Mouse (Mus musculus) embryonic facial prominence, embryonic 11.5 days (tissue): ENCODE data around the gene Dock6. TPM values are rescaled to one million over a fixed set of nuclear protein-coding genes. Genes with fewer than 3 reads are reported as not detected.
A peak's percentile ranks its signal among the peaks of the same experiment; 100 is the strongest.

ENCODE experiments used
- ATAC-seq: fragments of 200-750 bp; cut with Nextera tagmentation; replicated peaks from 2 replicates; pipeline ENCODE4 v1.8.0; 2017; ENCODE audit warnings: low read depth; ENCODE audit not compliant: insufficient number of reproducible peaks, low FRiP score, low TSS enrichment
- DNase-seq: peaks from one replicate; pipeline ENCODE4 v3.0.0-alpha.2; 2015; ENCODE audit warnings: low spot score
- H3K27ac ChIP-seq: fragments of 300-500 bp; sonication (generic); replicated peaks from 2 replicates; pipeline ENCODE4 v1.5.1; 2014; ENCODE audit warnings: mild to moderate bottlenecking, low read depth, low read length, control low read depth
- H3K27me3 ChIP-seq: fragments of 300-500 bp; sonication (generic); 2 replicates; pipeline ENCODE4 v1.6.1; 2014; ENCODE audit warnings: mild to moderate bottlenecking, low read length, moderate library complexity, mixed read lengths; ENCODE audit not compliant: control insufficient read depth, insufficient read depth
- H3K36me3 ChIP-seq: fragments of 300-500 bp; sonication (generic); replicated peaks from 2 replicates; pipeline ENCODE4 v1.6.1; 2014; ENCODE audit warnings: low read depth, mild to moderate bottlenecking, low read length, moderate library complexity, mixed read lengths; ENCODE audit not compliant: control insufficient read depth, insufficient read depth
- H3K4me1 ChIP-seq: fragments of 300-500 bp; sonication (generic); 2 replicates; pipeline ENCODE4 v1.6.1; 2014; ENCODE audit warnings: low read length, mixed read lengths; ENCODE audit not compliant: control insufficient read depth, insufficient read depth
- H3K4me2 ChIP-seq: fragments of 300-500 bp; sonication (generic); 2 replicates; pipeline ENCODE4 v1.6.1; 2014; ENCODE audit warnings: low read depth, mild to moderate bottlenecking, control low read depth, low read length, moderate library complexity
- H3K4me3 ChIP-seq: fragments of 300-500 bp; sonication (generic); 2 replicates; pipeline ENCODE4 v1.5.1; 2014; ENCODE audit warnings: low read depth, low read length, control low read depth
- H3K9ac ChIP-seq: fragments of 300-500 bp; sonication (generic); replicated peaks from 2 replicates; pipeline ENCODE4 v1.6.1; 2014; ENCODE audit warnings: mild to moderate bottlenecking, control low read depth, low read length
- H3K9me3 ChIP-seq: fragments of 300-500 bp; sonication (generic); replicated peaks from 2 replicates; pipeline ENCODE4 v1.6.1; 2016; ENCODE audit warnings: mild to moderate bottlenecking, low read length, inconsistent platforms, mixed read lengths; ENCODE audit not compliant: control insufficient read depth
- WGBS: fragments of 180-500 bp; shearing (Covaris S2); extraction: QIAGEN DNeasy Blood & Tissue Kit; methylation state at CpG from one replicate; pipeline ENCODE4 v1.1.7; 2014; 5-methylcytosine and 5-hydroxymethylcytosine counted together
- polyA plus RNA-seq: library from polyadenylated mRNA; unstranded; fragments of >200 nt; fragmentation: Nextera tagmentation; extraction: Ambion mirVana; gene quantifications from 2 replicates; pipeline ENCODE4 v1.2.1, GENCODE M21; 2014

The Dock6 gene
- polyA plus RNA-seq, 1 experiment from 2014 or later, result 15.6 TPM

DNA sequence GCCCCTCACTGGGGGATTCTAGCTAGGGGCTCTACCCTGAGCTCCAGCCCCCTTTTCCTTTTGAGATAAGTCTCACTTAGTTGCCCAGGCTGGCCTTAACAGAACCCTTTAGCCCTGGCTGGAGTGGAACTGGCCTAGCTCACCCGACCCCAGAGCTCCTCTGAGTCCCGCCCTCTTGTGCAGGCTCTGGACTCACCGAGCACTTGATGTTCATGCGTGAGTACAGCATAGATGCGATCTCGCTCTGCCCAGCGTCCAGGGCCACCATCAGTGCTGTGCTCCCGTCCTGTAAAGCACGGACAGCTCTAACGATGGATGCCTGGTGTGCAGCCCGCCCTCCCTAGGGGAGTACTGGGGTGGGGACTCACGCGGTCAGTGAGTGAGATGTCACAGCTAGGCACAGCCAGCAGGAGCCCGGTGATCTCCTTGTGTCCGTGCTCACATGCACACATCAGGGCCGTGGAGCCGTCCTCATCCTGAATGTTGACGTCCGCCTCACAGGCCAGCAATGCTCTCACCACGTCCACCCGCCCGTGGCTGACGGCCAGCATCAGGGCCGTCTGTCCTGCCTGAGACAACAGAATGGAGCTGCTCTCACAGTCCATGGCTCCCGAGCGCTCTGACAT is 82.8 kb downstream of the Dock6 start:
- peaks cover 4% of the 10 kb centered on the region for H3K36me3 ChIP-seq
- no peaks in the 10 kb centered on the region for H3K27me3 ChIP-seq
- peak overlapping the region; percentile 87; the same call in 1 of the 2 replicates for H3K27ac ChIP-seq
- no peak for DNase-seq
- no peak overlapping the region; the same call in 1 of the 2 replicates for H3K9ac ChIP-seq
- H3K9me3 ChIP-seq, result no peaks in the 10 kb centered on the region
- peaks cover 5% of the 10 kb centered on the region for H3K4me1 ChIP-seq
- no peak; the same call in 1 of the 2 replicates for ATAC-seq
- WGBS, result 80% methylated on average over 26 of the region's 26 CpGs
- H3K4me2 ChIP-seq, result no peak overlapping the region
- no peak overlapping the region for H3K4me3 ChIP-seq

DNA sequence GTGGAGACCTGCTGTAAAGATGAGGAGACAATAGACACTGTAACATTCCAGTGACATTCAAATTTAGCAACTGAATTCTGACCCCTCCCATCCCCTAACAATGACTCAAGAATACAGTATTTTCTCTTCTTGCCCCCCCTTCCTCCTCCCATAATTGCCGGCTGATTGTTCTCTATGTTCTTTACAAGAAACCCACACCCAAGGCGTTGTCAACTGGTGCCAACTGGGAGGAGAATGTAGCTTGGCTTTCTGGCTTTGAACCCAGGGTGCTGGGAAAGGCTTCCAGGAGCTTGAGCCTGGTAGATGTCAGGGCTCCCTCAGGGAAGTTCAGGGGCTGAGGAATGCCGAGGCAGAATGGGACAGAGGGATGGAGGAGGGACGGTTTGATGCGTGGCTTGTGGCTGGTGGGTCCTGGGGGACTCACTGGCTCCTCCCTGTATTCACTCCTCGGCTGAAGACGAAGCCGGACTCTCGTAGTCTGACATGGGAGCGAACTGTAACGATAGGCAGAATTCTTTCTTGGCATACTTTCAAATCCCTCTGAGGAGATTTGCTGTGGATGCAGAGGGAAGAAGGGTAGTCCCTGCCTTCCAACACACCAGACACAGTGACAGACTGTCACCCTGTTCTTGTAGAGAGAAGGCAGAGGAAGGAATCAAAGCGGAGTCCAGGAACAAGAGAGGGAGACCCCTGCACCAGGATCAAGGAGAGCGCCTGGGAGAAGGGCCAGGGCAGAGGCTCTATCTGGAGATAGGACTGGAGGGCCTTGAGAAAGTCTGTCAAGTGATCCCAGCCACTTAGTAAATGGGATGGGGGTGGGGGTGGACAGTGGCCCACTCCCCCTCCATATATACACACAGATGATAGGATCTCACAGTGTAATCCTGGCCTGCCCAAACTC is 83.7 kb downstream of the Dock6 start:
- ATAC-seq, result no peak

DNA sequence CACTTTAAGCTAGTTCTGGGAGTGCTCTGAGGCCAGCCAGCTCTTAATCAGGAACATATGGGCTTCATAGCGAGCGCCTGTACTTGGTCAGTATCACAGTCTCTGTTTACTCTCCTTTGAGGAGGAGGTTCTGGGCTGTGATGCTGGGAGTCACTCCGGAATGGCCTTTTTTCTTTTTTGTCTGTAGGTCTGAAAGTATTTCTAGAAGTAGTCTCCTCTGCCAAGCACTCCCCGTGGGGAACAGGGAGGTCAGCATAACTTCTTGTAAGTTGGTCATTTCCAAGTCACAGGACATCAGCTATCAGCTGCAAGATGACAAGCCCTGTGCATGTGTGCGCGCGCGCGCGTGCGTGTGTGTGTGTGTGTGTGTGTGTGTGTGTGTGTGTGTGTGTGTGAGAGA is 84.5 kb downstream of the Dock6 start:
- peak; percentile 72; the same call in 1 of the 2 replicates for ATAC-seq
- WGBS, result 47% methylated on average over 11 of the region's 11 CpGs
- Histone ChIP-seq H3K27me3 (no peaks in the 10 kb centered on the region), H3K4me2 (peak overlapping the region; percentile 16), H3K36me3 (no peaks in the 10 kb centered on the region; the same call in none of the 2 replicates), H3K4me1 (peaks cover 5% of the 10 kb centered on the region), H3K27ac (peak overlapping the region; percentile 87), H3K9me3 (no peaks in the 10 kb centered on the region), H3K4me3 (no peak overlapping the region; the same call in 1 of the 2 replicates), H3K9ac (peak overlapping the region; percentile 15)
- DNase-seq, result peak; percentile 87

More for the DNA sequence above, 83.7 kb downstream of the Dock6 start:
- Histone ChIP-seq H3K36me3 (no peaks in the 10 kb centered on the region; the same call in none of the 2 replicates), H3K9ac (peak overlapping the region; percentile 30; the same call in 1 of the 2 replicates), H3K4me2 (no peak overlapping the region), H3K4me1 (peaks cover 5% of the 10 kb centered on the region), H3K9me3 (no peaks in the 10 kb centered on the region), H3K27ac (peak overlapping the region; percentile 87), H3K4me3 (no peak overlapping the region), H3K27me3 (no peaks in the 10 kb centered on the region)
- no peak for DNase-seq
- WGBS, result 50% methylated on average over 13 of the region's 13 CpGs

DNA sequence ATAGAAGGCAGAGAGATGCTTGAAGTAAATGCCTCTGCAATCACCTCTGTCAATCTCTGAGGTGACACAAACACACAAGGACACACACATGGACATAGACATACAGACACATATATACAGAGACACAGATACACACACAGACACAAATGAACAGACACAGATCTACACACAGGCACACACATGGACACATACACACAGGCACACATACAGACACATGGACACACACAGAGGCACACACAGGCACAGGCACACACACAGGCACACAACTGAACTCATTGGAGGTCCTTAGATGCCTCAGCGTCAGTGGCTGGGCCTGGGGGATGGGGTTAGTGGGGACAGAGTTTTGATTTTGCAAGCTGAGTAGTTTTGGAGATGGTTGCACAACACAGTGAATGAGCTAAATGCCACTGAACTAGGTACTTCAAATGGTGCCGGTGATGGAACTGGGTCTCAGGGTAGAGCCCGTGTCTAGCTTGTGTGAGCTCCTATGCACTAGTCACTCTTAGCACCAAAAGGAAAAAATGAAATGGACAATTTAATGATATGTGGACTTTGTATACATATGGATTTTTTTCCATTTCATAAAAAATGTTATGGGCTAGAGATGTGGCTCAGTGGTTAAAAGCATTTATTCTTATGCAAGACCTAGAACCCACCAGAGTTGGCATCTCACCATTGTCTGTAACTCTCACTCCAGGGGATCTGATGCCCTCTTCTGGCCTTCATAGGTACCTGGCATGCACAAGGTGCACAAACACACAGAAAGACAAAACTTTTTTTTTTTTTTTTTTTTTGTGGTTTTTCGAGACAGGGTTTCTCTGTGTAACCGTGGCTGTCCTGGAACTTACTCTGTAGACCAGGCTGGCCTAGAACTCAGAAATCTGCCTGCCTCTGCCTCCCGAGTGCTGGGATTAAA is 88.1 kb downstream of the Dock6 start:
- Histone ChIP-seq H3K27me3 (no peaks in the 10 kb centered on the region), H3K9me3 (no peaks in the 10 kb centered on the region), H3K27ac (no peak overlapping the region), H3K9ac (no peak overlapping the region), H3K36me3 (no peaks in the 10 kb centered on the region; the same call in 1 of the 2 replicates), H3K4me3 (no peak overlapping the region), H3K4me2 (no peak overlapping the region), H3K4me1 (peaks cover 5% of the 10 kb centered on the region)
- 88% methylated on average over 6 of the region's 6 CpGs for WGBS
- DNase-seq (no peak), ATAC-seq (no peak)

DNA sequence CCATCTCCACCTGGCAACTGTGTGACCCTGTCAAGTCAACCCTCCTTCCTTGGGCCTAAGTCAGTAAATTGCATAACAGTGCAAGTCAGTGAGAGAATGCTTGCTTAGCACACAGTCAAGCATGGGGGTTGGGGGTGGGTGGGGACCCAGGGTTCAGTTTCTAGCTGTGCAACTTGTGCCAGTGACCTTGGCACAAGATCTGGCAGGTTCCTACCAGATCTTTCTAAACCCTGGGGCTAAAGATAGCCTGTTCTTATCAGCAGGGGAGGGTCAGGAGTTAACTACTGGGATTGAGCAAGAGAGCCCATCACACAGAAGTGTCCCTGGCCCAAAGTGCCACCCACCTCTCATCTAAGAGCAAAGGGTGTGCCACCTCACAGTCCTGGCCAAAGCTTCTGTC is 90.3 kb downstream of the Dock6 start:
- H3K9ac ChIP-seq, result no peak overlapping the region
- H3K36me3 ChIP-seq, result peaks cover 1% of the 10 kb centered on the region; the same call in 1 of the 2 replicates

DNA sequence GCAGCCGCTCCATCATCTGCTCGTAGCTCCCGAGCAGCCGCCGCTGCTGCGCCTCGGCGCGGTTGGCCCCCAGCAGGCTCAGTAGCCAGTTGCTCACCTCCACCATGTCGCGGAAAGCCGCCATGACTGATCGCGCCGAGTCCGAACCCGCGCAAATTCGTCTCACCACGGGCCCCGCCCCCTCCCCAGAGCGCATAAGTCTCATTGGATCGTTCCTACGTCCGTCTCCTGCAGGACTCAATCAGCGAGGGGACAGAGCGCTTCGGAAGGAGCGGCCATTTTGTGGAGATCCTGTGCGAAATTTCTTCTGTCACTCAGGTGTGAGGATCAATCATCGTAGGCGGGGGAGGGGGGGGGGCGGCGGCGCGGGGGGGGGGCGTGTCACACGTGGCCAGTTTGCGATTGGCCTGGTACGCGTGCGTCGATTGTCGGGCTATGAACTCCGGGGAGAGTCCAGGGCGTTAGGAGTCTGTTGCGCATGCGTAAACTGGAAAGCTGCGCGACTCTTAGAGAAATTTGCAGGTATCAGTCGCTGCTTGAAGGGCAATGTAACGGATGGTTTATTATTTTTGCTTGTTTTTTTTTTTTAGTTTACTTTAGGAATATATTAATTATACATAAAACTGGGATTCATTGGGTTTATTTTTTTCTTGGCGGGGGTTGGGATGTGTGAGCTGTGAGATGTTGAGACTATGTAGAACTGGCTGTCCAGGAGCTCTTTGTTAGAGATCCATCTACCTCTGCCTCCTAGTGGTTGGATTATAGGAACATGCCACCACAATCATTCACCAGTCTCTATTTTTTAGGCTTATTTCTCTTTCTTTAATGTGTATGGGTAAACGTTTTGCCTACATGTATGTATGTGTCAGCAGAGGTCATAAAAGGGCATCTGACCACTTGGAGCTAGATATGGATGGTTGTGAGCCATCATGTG is 92.0 kb downstream of the Dock6 start, which contains the start of gene Spc24:
Gene Spc24 (minus strand): TSS at position 149 of the 934 bp plus-strand sequence.
- H3K9me3 ChIP-seq, result no peaks in the 10 kb centered on the region
- peak within 1 kb of the TSS; percentile 81 for H3K9ac ChIP-seq
- H3K4me1 ChIP-seq, result no peaks in the 10 kb centered on the region
- ATAC-seq (peak; percentile 94), DNase-seq (peak; percentile 99)
- peaks cover 5% of the 10 kb centered on the region; the same call in 1 of the 2 replicates for H3K36me3 ChIP-seq
- H3K27ac ChIP-seq, result peak within 1 kb of the TSS; percentile 53; the same call in 1 of the 2 replicates
- peak within 1 kb of the TSS; percentile 82 for H3K4me3 ChIP-seq
- H3K27me3 ChIP-seq, result no peaks in the 10 kb centered on the region
- H3K4me2 ChIP-seq, result peak within 1 kb of the TSS; percentile 64
- WGBS, result under 1% methylated on average over 53 of the region's 54 CpGs

More for the DNA sequence above, 90.3 kb downstream of the Dock6 start:
- DNase-seq (no peak), ATAC-seq (no peak)
- no peak overlapping the region for H3K4me3 ChIP-seq
- no peaks in the 10 kb centered on the region for H3K4me1 ChIP-seq
- H3K27ac ChIP-seq, result no peak overlapping the region
- H3K4me2 ChIP-seq, result no peak overlapping the region
- no peaks in the 10 kb centered on the region for H3K9me3 ChIP-seq
- H3K27me3 ChIP-seq, result no peaks in the 10 kb centered on the region
